15 mouse cellular contexts compared by ENCODE assay signal in genomic region chr14:31327681-31328080, GRCm38 (mm10). TPM values are rescaled to one million over a fixed set of nuclear protein-coding genes. Genes with fewer than 3 reads are reported as not detected.
DNase-seq lines count a peak whose midpoint lies in the region; ATAC-seq and TF ChIP-seq lines count a peak whose summit lies in the region.
"Had no signal": no experiment of that assay in that cellular context is flagged by ENCODE, and none has a peak within 500 bp of the region (broad histone marks: within the 10 kb centered on the region; RNA-seq: fewer than 3 reads in every experiment).

No protein-coding gene starts in this region.

- H3K27ac ChIP-seq in intestine, postnatal 0 days (ENCODE audit: low read depth, low read length) = no peak overlapping the region
- no peak overlapping the region for H3K27ac ChIP-seq in intestine, embryonic 16.5 days (ENCODE audit: low read length)
- no peak overlapping the region for H3K27ac ChIP-seq in liver, embryonic 12.5 days
- H3K27ac ChIP-seq: hindbrain, embryonic 13.5 days had no signal

- H3K4me1 ChIP-seq in intestine, postnatal 0 days (replicated peaks; ENCODE audit: control insufficient read depth, insufficient read depth, low read length) = no peaks in the 10 kb centered on the region
- H3K4me1 ChIP-seq in intestine, embryonic 16.5 days (ENCODE audit: control insufficient read depth, insufficient read depth, low read length) = 0 out of 2 replicates have a peak, but pooled peaks cover 4% of the 10 kb centered on the region
- H3K4me1 ChIP-seq in liver, embryonic 12.5 days = peaks cover 17% of the 10 kb centered on the region

- no peaks in the 10 kb centered on the region for H3K9me3 ChIP-seq in intestine, postnatal 0 days (ENCODE audit: control insufficient read depth)
- H3K9me3 ChIP-seq in intestine, embryonic 16.5 days (ENCODE audit: control insufficient read depth, low read length) = no peaks in the 10 kb centered on the region
- H3K9me3 ChIP-seq in liver, embryonic 12.5 days (replicated peaks) = no peaks in the 10 kb centered on the region
- H3K9me3 ChIP-seq: G1E; hindbrain, embryonic 13.5 days had no signal

- WGBS in intestine, postnatal 0 days = 56% methylated on average over 4 of the region's 4 CpGs
- WGBS in intestine, embryonic 16.5 days = 70% methylated on average over 4 of the region's 4 CpGs
- 51% methylated on average over 4 of the region's 4 CpGs for WGBS in liver, embryonic 12.5 days (ENCODE audit: insufficient replicate concordance)

- 0 out of 2 replicates have a peak, but pooled peaks cover 3% of the 10 kb centered on the region for H3K27me3 ChIP-seq in intestine, postnatal 0 days (replicated peaks; ENCODE audit: control insufficient read depth, insufficient read depth, low read length)
- H3K27me3 ChIP-seq in intestine, embryonic 16.5 days (replicated peaks; ENCODE audit: control insufficient read depth, insufficient read depth, low read length) = no peaks in the 10 kb centered on the region
- H3K27me3 ChIP-seq in liver, embryonic 12.5 days (replicated peaks) = peaks cover 14% of the 10 kb centered on the region

- DNase-seq in CD4-positive, CD25-positive, alpha-beta regulatory T cell, adult 2 months (ENCODE audit: low read depth, low spot score) = peak; percentile 24
- DNase-seq in 416B (ENCODE audit: low read depth) = peak; percentile 54
- DNase-seq in cerebellum, postnatal 36 days = no peak
- no peak for DNase-seq in spleen, adult 12 weeks (ENCODE audit: low spot score)
- DNase-seq: adrenal gland, postnatal 36 days; cerebellum, adult 11 months; layer of hippocampus, adult 9-11 months; lung, adult 2 months; right cerebral cortex, postnatal 25 days had no signal

- no peak overlapping the region for H3K4me3 ChIP-seq in intestine, postnatal 0 days (ENCODE audit: low read depth, low read length)
- H3K4me3 ChIP-seq in intestine, embryonic 16.5 days (ENCODE audit: low read length) = no peak overlapping the region
- no peak overlapping the region for H3K4me3 ChIP-seq in liver, embryonic 12.5 days
- H3K4me3 ChIP-seq: hindbrain, embryonic 13.5 days had no signal

- no peak for ATAC-seq in CD4-positive, CD25-positive, alpha-beta regulatory T cell, adult 4 months
- peak; percentile 29; the same call in 1 of the 2 replicates for ATAC-seq in intestine, postnatal 0 days
- ATAC-seq in intestine, embryonic 16.5 days = no peak
- ATAC-seq in liver, embryonic 12.5 days = peak; percentile 56

- H3K4me2 ChIP-seq in intestine, postnatal 0 days (replicated peaks; ENCODE audit: low read depth) = no peak overlapping the region
- H3K4me2 ChIP-seq in intestine, embryonic 16.5 days (ENCODE audit: low read depth, low read length) = no peak overlapping the region
- H3K4me2 ChIP-seq in liver, embryonic 12.5 days = no peak overlapping the region
- H3K4me2 ChIP-seq: hindbrain, embryonic 13.5 days had no signal

- no peaks in the 10 kb centered on the region for H3K36me3 ChIP-seq in intestine, postnatal 0 days (ENCODE audit: control insufficient read depth, insufficient read depth)
- no peaks in the 10 kb centered on the region for H3K36me3 ChIP-seq in intestine, embryonic 16.5 days (ENCODE audit: control insufficient read depth, insufficient read depth, low read length)
- H3K36me3 ChIP-seq in liver, embryonic 12.5 days = no peaks in the 10 kb centered on the region
- H3K36me3 ChIP-seq: G1E; hindbrain, embryonic 13.5 days had no signal

- TF ChIP-seq CTCF in intestine, postnatal 0 days (IDR thresholded peaks at IDR 0.05; ENCODE audit: low read depth) = peak; percentile 60

- no peak overlapping the region for H3K9ac ChIP-seq in intestine, postnatal 0 days (ENCODE audit: low read depth, low read length)
- no peak overlapping the region for H3K9ac ChIP-seq in intestine, embryonic 16.5 days (ENCODE audit: low read depth, low read length)
- no peak overlapping the region for H3K9ac ChIP-seq in liver, embryonic 12.5 days
- H3K9ac ChIP-seq: hindbrain, embryonic 13.5 days had no signal

RNA-seq across cellular contexts. Expression of gene Dnah1, which starts 4.0 kb away (rescaled TPM):
- under 1 TPM in 1 of 2 experiments, not detected in 1; 0.06 TPM for polyA plus RNA-seq in CD4-positive, CD25-positive, alpha-beta regulatory T cell, adult 4 months (2017; shearing (Covaris generic))
- polyA plus RNA-seq in intestine, postnatal 0 days (2015; fragmentation: Nextera tagmentation; extraction: Ambion mirVana) = 0.30 and 0.57 TPM in 2 replicates
- polyA plus RNA-seq in intestine, embryonic 16.5 days (2015; fragmentation: Nextera tagmentation; extraction: Ambion mirVana) = 2.4 and 3.0 TPM in 2 replicates
- 0.48 and 0.57 TPM in 2 replicates for polyA plus RNA-seq in liver, embryonic 12.5 days (2016; fragmentation: Nextera tagmentation; extraction: Ambion mirVana)
- polyA plus RNA-seq: G1E had no signal

RNA-seq across cellular contexts. Expression of gene Capn7, which starts 8.8 kb away (rescaled TPM):
- polyA plus RNA-seq in CD4-positive, CD25-positive, alpha-beta regulatory T cell, adult 4 months (2017; shearing (Covaris generic)) = 10 to 100 TPM; 16.0 to 18.3 TPM
- 18.6 and 18.7 TPM in 2 replicates for polyA plus RNA-seq in intestine, postnatal 0 days (2015; fragmentation: Nextera tagmentation; extraction: Ambion mirVana)
- 31.7 and 32.8 TPM in 2 replicates for polyA plus RNA-seq in intestine, embryonic 16.5 days (2015; fragmentation: Nextera tagmentation; extraction: Ambion mirVana)
- 24.1 and 24.5 TPM in 2 replicates for polyA plus RNA-seq in liver, embryonic 12.5 days (2016; fragmentation: Nextera tagmentation; extraction: Ambion mirVana)

Comparison
In these comparisons a context has a peak if more than half of its experiments do, and no peak if none do; other contexts are left out.
1. ATAC-seq: peak in intestine, postnatal 0 days (single experiment) and liver, embryonic 12.5 days (single experiment); none in CD4-positive, CD25-positive, alpha-beta regulatory T cell, adult 4 months (single experiment) and intestine, embryonic 16.5 days (single experiment).
2. DNase-seq: peak in CD4-positive, CD25-positive, alpha-beta regulatory T cell, adult 2 months (single experiment) and 416B (single experiment); none in cerebellum, postnatal 36 days (0 of 2) and spleen, adult 12 weeks (single experiment).